Mouse (Mus musculus): ENCODE data around the gene Tbcd. TPM values are rescaled to one million over a fixed set of nuclear protein-coding genes. Genes with fewer than 3 reads are reported as not detected.

Gene Tbcd
- polyA plus RNA-seq, 1 experiment from 2014 or later = 22.2 TPM

- H3K9me3 ChIP-seq (replicated peaks) = no peaks in the 10 kb centered on the region
- H3K4me2 ChIP-seq = peak within 1 kb of the TSS; percentile 89
- peak within 1 kb of the TSS; percentile 75 for H3K4me3 ChIP-seq (replicated peaks)
- peaks cover 47% of the 10 kb centered on the region for H3K36me3 ChIP-seq
- WGBS (ENCODE audit: insufficient replicate concordance) = 4% methylated on average over 30 of the region's 30 CpGs
- peak; percentile 92 for ATAC-seq (ENCODE audit: low read depth)
- peak within 1 kb of the TSS; percentile 99 for H3K27ac ChIP-seq
- H3K27me3 ChIP-seq = no peaks in the 10 kb centered on the region
- H3K9ac ChIP-seq = peak within 1 kb of the TSS; percentile 90
- DNase-seq = peak; percentile 87
- H3K4me1 ChIP-seq (replicated peaks) = peaks cover 79% of the 10 kb centered on the region
Observed at GRCm38 (mm10) chr11:121434156-121435155, 17.3 kb upstream of the Tbcd start, which contains the start of gene Fn3k. Fn3k (plus strand) TSS chr11:121434913.

GRCm38 (mm10) chr11:121437236-121437635 is 14.5 kb upstream of the Tbcd start:
- ATAC-seq (ENCODE audit: low read depth) (0 out of 2 replicates have a peak, but pooled peaks have one; percentile 3), DNase-seq (peak; percentile 41)
- H3K27me3 ChIP-seq = peaks cover 12% of the 10 kb centered on the region
- peak overlapping the region; percentile 89 for H3K4me2 ChIP-seq
- H3K4me3 ChIP-seq (replicated peaks) = peak overlapping the region; percentile 75
- H3K9me3 ChIP-seq (replicated peaks) = no peaks in the 10 kb centered on the region
- H3K27ac ChIP-seq = peak overlapping the region; percentile 99
- WGBS (ENCODE audit: insufficient replicate concordance) = 72% methylated on average over 5 of the region's 5 CpGs
- peak overlapping the region; percentile 90 for H3K9ac ChIP-seq
- H3K4me1 ChIP-seq (replicated peaks) = peaks cover 70% of the 10 kb centered on the region
- H3K36me3 ChIP-seq = peaks cover 52% of the 10 kb centered on the region

DNA sequence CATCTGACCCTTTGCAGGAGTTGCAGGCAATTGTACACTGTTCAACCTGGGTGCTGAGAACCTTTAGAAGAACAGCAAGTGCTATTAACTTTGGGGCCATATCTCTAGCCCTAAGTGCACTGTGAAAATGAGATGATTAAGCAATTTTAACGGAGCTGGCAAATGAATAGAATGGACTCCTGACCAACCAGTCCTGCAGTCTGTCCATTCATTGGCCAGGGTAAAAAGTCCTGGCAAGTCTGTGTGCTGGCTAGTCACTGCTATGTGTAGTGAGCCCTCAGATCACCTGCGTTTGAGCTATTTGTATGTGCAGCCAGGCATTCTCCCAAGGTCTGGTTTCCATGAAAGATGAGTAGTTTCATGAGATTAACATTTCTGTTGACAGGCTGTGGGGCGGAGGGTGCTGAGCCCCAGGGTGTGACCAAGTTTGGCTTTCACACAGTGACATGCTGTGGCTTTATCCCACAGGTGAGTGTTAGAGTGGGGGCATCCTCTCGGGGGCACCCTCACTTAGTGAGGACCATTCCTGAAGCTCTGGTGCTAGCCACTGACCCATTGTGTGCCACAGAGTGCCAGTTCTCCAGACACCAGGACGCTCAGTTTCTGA is 12.0 kb upstream of the Tbcd start:
- H3K4me3 ChIP-seq (replicated peaks) = peak overlapping the region; percentile 75
- peaks cover 48% of the 10 kb centered on the region for H3K4me1 ChIP-seq (replicated peaks)
- no peaks in the 10 kb centered on the region for H3K9me3 ChIP-seq (replicated peaks)
- H3K27me3 ChIP-seq = peaks cover 24% of the 10 kb centered on the region
- H3K27ac ChIP-seq = peak overlapping the region; percentile 70
- WGBS (ENCODE audit: insufficient replicate concordance) = 56% methylated on average over 5 of the region's 5 CpGs
- H3K4me2 ChIP-seq = peak overlapping the region; percentile 89
- ATAC-seq (ENCODE audit: low read depth) (peak; percentile 46), DNase-seq (no peak)
- H3K36me3 ChIP-seq = peaks cover 60% of the 10 kb centered on the region
- peak overlapping the region; percentile 61 for H3K9ac ChIP-seq

GRCm38 (mm10) chr11:121441653-121442052 is 10.1 kb upstream of the Tbcd start:
- H3K9me3 ChIP-seq (replicated peaks) = no peaks in the 10 kb centered on the region
- WGBS (ENCODE audit: insufficient replicate concordance) = 77% methylated on average over 4 of the region's 4 CpGs
- no peak overlapping the region for H3K4me3 ChIP-seq (replicated peaks)
- H3K4me1 ChIP-seq (replicated peaks) = peaks cover 39% of the 10 kb centered on the region
- no peak overlapping the region for H3K4me2 ChIP-seq
- ATAC-seq (ENCODE audit: low read depth) (no peak), DNase-seq (no peak)
- peaks cover 60% of the 10 kb centered on the region for H3K36me3 ChIP-seq
- peaks cover 34% of the 10 kb centered on the region for H3K27me3 ChIP-seq
- H3K27ac ChIP-seq = no peak overlapping the region
- H3K9ac ChIP-seq = no peak overlapping the region

DNA sequence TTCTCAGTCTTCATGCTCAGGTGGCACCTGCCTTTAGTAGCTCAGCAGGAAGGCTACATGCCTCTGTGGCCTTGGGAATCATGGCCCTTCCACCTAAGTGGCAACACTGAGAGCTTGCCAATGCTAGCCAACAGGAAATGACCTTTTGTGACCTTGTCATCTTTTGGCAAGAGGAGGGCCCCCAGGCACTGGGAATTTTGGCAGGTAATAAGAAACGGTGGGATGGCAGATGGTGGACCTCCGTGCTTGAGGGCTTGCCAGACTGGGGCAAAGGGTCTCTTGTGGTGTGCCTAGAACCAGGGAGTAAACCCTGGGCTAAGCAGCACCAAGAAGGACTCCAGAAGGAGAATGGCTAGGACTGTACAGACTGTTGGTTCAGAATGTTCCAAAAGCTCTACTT is 9.7 kb upstream of the Tbcd start:
- H3K4me3 ChIP-seq (replicated peaks) = no peak overlapping the region
- 41% methylated on average over 2 of the region's 2 CpGs for whole genome bisulfite sequencing (ENCODE audit: insufficient replicate concordance)
- no peak overlapping the region for H3K9ac ChIP-seq
- H3K4me2 ChIP-seq = no peak overlapping the region
- no peak overlapping the region for H3K27ac ChIP-seq
- DNase-seq (no peak), ATAC-seq (ENCODE audit: low read depth) (no peak)
- peaks cover 35% of the 10 kb centered on the region for H3K27me3 ChIP-seq
- H3K9me3 ChIP-seq (replicated peaks) = no peaks in the 10 kb centered on the region
- peaks cover 35% of the 10 kb centered on the region for H3K4me1 ChIP-seq (replicated peaks)
- H3K36me3 ChIP-seq = peaks cover 60% of the 10 kb centered on the region

- ATAC-seq (ENCODE audit: low read depth) (no peak), DNase-seq (no peak)
- Histone ChIP-seq H3K27me3 (peaks cover 24% of the 10 kb centered on the region; the same call in 1 of the 2 replicates), H3K36me3 (peaks cover 48% of the 10 kb centered on the region), H3K4me3 (replicated peaks) (peak overlapping the region; percentile 77), H3K4me2 (peak overlapping the region; percentile 89), H3K9ac (peak overlapping the region; percentile 83), H3K4me1 (replicated peaks) (peaks cover 47% of the 10 kb centered on the region), H3K27ac (peak overlapping the region; percentile 93), H3K9me3 (replicated peaks) (no peaks in the 10 kb centered on the region)
- 27% methylated on average over 9 of the region's 9 CpGs for WGBS (ENCODE audit: insufficient replicate concordance)
Observed at GRCm38 (mm10) chr11:121451216-121451726, 478 bp upstream of the Tbcd start.

GRCm38 (mm10) chr11:121457874-121458273 is 6.1 kb downstream of the Tbcd start:
- Histone ChIP-seq H3K9ac (no peak overlapping the region), H3K27me3 (no peaks in the 10 kb centered on the region), H3K27ac (no peak overlapping the region), H3K36me3 (peaks cover 80% of the 10 kb centered on the region), H3K4me3 (replicated peaks) (no peak overlapping the region), H3K4me2 (no peak overlapping the region), H3K4me1 (replicated peaks) (peaks cover 16% of the 10 kb centered on the region), H3K9me3 (replicated peaks) (peaks cover 6% of the 10 kb centered on the region; the same call in 1 of the 2 replicates)
- 88% methylated on average over 3 of the region's 3 CpGs for WGBS (ENCODE audit: insufficient replicate concordance)
- DNase-seq (no peak), ATAC-seq (ENCODE audit: low read depth) (no peak)

GRCm38 (mm10) chr11:121467408-121467807 is 15.7 kb downstream of the Tbcd start:
- Histone ChIP-seq H3K9me3 (replicated peaks) (no peaks in the 10 kb centered on the region), H3K4me2 (no peak overlapping the region), H3K9ac (no peak overlapping the region), H3K36me3 (peaks cover 45% of the 10 kb centered on the region), H3K4me1 (replicated peaks) (no peaks in the 10 kb centered on the region), H3K4me3 (replicated peaks) (no peak overlapping the region), H3K27me3 (no peaks in the 10 kb centered on the region), H3K27ac (no peak overlapping the region)
- ATAC-seq (ENCODE audit: low read depth) (no peak), DNase-seq (no peak)
- 90% methylated on average over 6 of the region's 6 CpGs for WGBS (ENCODE audit: insufficient replicate concordance)

GRCm38 (mm10) chr11:121474831-121475230 is 23.1 kb downstream of the Tbcd start:
- no peak overlapping the region for H3K4me2 ChIP-seq
- H3K9me3 ChIP-seq (replicated peaks) = no peaks in the 10 kb centered on the region
- WGBS (ENCODE audit: insufficient replicate concordance) = 52% methylated on average over 3 of the region's 3 CpGs
- H3K9ac ChIP-seq = no peak overlapping the region
- no peak overlapping the region for H3K27ac ChIP-seq
- DNase-seq (no peak), ATAC-seq (ENCODE audit: low read depth) (no peak)
- H3K36me3 ChIP-seq = peaks cover 42% of the 10 kb centered on the region
- H3K4me1 ChIP-seq (replicated peaks) = 0 out of 2 replicates have a peak, but pooled peaks cover 6% of the 10 kb centered on the region
- H3K4me3 ChIP-seq (replicated peaks) = no peak overlapping the region
- no peaks in the 10 kb centered on the region for H3K27me3 ChIP-seq

- peaks cover 42% of the 10 kb centered on the region for H3K36me3 ChIP-seq
- H3K4me3 ChIP-seq (replicated peaks) = no peak overlapping the region
Observed at GRCm38 (mm10) chr11:121475699-121476415, 24.1 kb downstream of the Tbcd start.

More at GRCm38 (mm10) chr11:121475699-121476415, 24.1 kb downstream of the Tbcd start:
- 22% methylated on average over 9 of the region's 9 CpGs for WGBS (ENCODE audit: insufficient replicate concordance)
- Histone ChIP-seq H3K27ac (no peak overlapping the region), H3K4me1 (replicated peaks) (0 out of 2 replicates have a peak, but pooled peaks cover 6% of the 10 kb centered on the region), H3K27me3 (no peaks in the 10 kb centered on the region), H3K9me3 (replicated peaks) (no peaks in the 10 kb centered on the region), H3K4me2 (no peak overlapping the region), H3K9ac (no peak overlapping the region)
- ATAC-seq (ENCODE audit: low read depth) (peak; percentile 39), DNase-seq (peak; percentile 52)
